Mouse (Mus musculus) thymus, adult 2 months (tissue): ENCODE measurements around the gene Dhx16.

Source experiments
- CTCF ChIP-seq: fragments of 200-500 bp; IDR thresholded peaks from 2 replicates; pipeline ENCODE4 v1.5.1; 2012; ENCODE audit warnings: mild to moderate bottlenecking, control low read depth, low read length, moderate library complexity, borderline replicate concordance; ENCODE audit not compliant: control insufficient read depth, poor library complexity, insufficient read depth; ENCODE audit errors: extremely low read depth
- POLR2A ChIP-seq: fragments of 200-500 bp; IDR thresholded peaks from 2 replicates; pipeline ENCODE4 v1.6.1; 2012; ENCODE audit warnings: mild to moderate bottlenecking, low read length, control low read depth, moderate library complexity; ENCODE audit not compliant: control insufficient read depth, poor library complexity, insufficient read depth; ENCODE audit errors: extremely low read depth

- TF ChIP-seq POLR2A = no peak
- no peak for TF ChIP-seq CTCF
Measured at GRCm38 (mm10) chr17:35836991-35837422, 42.6 kb upstream of the Dhx16 start.
